Mouse (Mus musculus) embryonic fibroblast, embryonic 13.5 days (primary cell): ENCODE measurements at regions not wholly inside any gene's neighbourhood (a gene's known extent, or its start where the extent isn't known, plus 50 kb on each side); places are given as distances from the start of the nearest gene placed in this dataset.

Experiments
- CTCF ChIP-seq: IDR thresholded peaks from 2 replicates; pipeline ENCODE4 v1.5.1; 2011; ENCODE audit warnings: mild to moderate bottlenecking, control low read depth, low read length, moderate library complexity, borderline replicate concordance; ENCODE audit not compliant: insufficient read depth
- POLR2A ChIP-seq: IDR thresholded peaks from 2 replicates; pipeline ENCODE4 v1.6.1; 2011; ENCODE audit warnings: low read depth, mild to moderate bottlenecking, control low read depth, low read length, moderate library complexity

DNA sequence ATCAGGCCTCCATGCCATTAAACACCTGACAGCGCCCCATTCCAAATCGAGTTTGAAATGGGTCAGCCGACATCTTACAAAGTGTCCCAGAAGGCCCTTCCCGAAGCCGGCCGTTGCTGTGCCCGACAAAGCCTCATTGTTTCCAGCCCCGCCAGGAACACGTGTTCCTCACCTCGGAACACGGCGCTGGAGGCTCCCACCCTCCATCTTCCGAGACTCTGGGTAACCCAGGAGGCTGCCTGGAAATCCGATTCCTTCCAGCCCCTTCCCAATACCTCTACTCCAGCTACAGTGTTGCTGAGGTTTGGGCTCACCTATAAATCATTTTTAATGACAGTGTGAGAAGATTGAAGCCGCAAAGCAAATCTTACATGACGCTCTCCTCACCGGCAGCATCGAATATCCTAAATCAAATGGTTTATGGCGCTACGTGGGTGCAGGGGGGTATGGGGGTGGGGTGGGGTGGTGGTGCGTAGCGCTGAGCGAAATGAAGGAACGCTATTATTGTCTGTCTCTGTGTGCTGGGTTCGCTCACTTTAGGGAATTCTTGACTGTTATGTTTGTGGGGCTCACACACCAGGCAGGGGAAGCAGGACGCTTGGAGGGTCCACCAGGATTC lies 399.1 kb upstream of the Tbx3 start:
- no peak for TF ChIP-seq CTCF
- TF ChIP-seq POLR2A: no peak
